Mouse (Mus musculus): ENCODE measurements at regions not wholly inside any gene's neighbourhood (a gene's known extent, or its start where the extent isn't known, plus 50 kb on each side); places are given as distances from the start of the nearest gene placed in this dataset.
"Not testable (repeated sequence)": the region's sequence is repeated elsewhere in the genome, so short reads cannot be mapped to it uniquely, and the experiment has no call there.

DNA sequence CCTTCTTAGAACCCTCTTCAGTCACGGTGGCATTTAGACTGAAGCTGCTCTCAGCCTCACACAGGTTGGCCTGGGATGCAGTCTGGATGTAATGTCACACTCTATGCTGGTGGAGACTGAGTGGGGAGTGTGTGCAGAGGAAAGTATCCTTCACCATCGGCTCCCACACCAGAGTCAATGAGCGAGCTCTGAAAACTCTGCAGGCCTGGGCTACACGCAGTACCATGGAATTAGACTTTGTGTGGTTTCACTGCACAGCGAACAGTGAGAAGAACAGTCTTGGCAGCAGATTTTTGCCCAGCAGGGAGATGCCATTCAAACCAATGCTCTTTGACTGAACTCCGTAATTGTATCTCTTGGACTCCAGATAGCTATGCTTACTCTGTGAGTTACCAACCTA lies 142.8 kb upstream of the Gadl1 start:
- no peak for DNase-seq (ENCODE audit: low spot score in 2 of 2)

DNA sequence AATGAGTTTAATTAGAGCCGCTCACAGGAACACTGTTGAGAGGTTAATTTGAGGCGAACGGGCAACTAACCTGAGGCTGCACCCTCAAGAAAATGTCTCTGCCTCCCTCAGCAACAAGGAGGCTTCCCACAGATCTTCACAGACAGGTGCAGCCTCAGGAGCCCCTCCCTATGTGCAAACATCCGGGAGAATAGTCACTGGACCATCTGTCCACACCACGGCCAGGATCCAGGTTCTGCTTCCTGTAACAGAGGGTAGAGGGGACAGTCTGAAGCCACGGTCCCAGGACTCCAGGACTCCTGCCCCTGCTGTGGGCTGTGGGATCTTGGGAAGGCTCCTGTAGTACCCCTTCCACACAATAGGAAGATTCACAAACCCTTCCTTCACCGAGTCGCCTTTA lies 134.1 kb upstream of the Gadl1 start:
- DNase-seq (ENCODE audit: low spot score in 2 of 2), result no peak

DNA sequence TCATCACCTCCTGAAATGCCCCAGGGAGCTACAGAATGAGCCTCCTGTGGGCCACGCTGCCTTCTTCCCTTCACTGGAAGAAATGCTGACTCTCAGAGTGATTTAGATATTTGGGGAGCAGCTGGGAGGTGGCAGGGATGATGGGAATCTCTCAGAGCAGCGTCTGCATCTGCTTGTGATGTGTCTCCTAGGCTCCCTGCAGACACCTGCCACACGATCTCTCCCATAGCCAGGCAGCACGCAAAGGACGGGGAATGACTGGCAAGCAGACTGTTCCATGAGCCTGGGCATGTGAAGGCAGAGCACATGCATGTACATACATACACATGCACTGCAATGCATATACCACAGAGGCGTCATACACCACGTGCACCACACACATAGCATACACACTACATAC lies 133.4 kb upstream of the Gadl1 start:
- DNase-seq (ENCODE audit: low spot score in 2 of 2), result no peak

DNA sequence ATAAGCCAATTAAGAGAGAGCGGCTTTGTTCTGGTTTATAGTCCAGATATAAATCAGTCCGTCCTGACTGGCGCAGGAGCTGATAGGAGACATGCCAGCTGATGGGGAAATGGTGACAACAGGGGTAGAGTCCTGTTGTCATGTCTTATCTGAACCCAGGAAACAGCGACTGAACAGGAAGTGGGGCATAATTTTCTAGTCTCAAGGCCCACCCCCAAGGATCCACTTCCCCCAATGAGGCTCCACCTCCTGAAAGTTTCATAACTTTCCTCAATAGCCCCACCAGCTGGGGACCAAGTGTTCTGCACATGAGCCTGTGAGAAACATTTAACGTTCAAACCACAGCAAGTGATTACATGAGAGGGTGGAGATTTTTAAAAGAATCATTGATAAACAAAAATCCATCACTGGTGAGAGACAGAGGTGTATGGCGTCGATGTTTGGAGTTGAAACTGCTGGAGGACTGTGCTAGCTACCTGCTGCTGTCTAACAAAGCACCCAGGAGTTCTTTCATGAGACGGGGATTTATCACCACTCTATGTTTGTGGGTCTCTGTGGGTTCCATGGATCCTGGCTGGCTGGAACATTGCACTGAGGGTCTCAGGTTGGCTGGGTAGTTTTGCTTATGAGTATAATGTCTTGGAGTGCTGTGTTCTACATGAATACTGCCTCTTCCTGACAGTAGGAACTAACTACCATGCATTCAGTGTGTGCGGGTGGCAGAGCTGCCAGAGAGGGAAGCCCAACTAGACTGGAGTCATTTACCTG lies 132.0 kb upstream of the Gadl1 start:
- DNase-seq (ENCODE audit: low spot score in 2 of 2), result no peak

DNA sequence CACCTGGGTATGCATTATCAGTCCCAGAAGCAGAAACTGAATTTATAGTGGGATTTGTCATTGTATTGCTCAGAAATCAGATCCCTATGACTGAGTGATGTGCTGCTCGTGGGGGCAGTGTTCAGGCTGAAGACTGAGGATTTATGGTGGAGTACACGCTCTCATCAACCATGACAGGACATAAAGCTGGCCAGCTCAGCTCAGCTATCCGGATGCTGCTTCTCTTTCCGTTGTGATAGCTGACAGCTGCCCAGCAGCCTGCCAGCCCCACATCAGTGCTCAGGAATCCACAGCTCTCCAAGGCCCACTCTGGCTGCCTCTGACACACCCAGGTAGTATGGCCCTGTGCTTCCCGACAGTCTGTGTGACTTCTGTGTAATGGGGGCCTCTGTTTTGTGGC lies 130.4 kb upstream of the Gadl1 start:
- DNase-seq (ENCODE audit: low spot score in 2 of 2), result no peak

DNA sequence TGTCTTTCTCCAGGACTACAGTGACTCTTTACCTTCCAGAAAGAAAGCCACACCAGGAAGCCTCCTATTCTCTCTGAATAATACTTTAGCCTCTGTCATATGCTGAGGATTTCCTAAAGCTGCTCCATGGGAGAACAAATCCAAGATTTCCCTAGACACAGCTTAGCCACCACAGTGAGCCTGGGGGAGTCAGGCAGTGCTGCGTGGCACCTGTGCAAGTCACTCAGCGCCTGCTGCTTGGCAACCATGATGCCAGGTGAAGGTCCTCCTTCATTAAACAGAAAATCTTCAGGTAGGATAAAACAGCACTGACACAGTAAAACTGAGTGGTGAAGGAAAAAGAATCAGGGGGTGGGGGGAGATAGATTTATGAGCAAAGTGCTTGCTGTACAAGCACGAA lies 109.9 kb upstream of the Gadl1 start:
- DNase-seq (ENCODE audit: low spot score in 2 of 2), result no peak

DNA sequence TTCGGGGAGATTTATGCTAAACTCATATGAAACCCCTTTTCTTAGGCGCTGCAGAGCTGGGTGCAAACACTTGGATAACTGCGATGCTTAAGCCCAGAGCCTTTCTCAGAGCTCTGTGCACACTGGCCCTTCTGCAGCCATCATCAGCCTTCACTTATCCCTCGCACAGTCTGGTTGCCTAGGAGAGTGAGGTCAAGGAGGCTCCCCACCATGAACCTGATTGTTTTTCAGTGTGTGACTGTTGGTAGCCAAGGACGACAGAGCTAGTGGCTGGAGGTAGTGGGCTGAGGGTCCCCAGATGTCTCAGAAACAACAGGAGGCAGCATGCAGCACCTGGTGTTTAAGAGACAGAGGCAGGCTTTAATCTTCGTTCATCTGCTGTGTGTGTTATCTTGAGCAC lies 108.6 kb upstream of the Gadl1 start:
- DNase-seq (ENCODE audit: low spot score in 2 of 2), result no peak

DNA sequence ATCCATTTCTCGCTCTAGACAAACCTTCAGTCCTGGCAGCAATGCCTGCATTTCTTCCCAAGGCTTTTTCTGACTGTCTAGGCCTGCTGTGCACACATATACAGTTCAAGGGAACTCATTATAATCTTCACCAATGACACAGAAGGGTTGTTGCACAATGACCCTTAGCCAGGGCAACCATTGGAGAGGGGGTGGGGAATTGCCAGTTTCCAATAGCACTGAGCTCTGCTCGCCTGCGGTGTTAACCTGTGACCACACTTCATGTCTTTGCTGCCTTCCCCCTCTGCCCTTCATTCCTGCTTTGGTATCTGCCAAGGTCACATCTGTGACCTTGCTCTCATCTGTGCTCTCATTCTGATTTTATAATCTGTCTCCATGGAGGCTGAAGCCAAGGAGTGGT lies 106.2 kb upstream of the Gadl1 start:
- DNase-seq (ENCODE audit: low spot score in 2 of 2), result no peak

DNA sequence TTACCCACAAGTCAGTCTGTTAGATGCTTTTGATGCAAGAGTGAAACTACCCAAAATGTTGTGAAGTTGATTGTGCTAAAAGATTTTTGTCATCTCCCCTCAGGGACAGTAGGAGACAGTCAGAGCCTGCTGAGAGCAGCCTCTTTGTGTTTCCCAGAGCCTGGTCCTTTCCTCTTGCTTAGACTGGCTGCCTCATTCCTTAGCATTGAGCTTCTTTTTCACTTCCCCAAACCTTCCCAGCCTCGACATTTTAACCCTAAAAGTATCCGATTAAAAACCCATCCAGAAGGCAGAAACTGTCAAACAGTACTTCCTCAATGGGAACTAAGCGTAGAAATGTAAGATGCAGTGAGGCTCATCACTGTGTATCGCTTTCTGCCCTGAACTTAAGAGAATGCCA lies 104.0 kb upstream of the Gadl1 start:
- no peak for DNase-seq (ENCODE audit: low spot score in 2 of 2)

DNA sequence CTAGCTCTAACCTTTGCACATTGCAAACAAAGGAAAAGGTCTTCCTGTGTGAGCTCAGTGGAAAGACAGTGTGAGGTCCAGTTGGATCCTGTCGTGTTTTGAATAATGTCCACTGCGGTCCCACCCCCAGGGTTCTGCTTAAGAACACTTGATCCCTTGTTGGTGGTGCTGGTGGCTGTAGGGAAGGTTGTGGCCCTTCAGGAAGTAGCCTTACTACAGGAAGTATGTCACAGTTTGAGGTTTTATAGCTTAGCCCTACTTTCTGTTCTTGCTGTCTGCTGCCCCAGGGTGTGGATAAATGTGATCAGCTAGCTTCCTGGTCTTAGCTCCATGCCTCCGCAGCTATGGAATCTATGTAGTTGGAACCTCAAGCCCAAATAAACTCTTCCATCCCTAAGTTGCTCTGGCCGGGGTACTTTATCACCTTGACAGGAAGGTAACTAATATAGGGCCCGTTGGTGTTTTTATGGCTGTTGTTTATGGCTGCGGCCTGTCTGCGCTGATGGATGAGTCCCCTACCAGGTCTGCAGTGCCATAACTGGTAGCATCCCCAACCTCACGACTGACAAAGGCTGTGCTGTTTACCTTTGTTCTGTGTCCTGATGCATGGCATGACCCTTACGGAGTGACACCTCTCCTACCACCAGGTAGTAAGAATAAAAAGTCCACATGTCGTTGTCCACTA lies 103.1 kb upstream of the Gadl1 start:
- no peak for DNase-seq (ENCODE audit: low spot score in 2 of 2)

DNA sequence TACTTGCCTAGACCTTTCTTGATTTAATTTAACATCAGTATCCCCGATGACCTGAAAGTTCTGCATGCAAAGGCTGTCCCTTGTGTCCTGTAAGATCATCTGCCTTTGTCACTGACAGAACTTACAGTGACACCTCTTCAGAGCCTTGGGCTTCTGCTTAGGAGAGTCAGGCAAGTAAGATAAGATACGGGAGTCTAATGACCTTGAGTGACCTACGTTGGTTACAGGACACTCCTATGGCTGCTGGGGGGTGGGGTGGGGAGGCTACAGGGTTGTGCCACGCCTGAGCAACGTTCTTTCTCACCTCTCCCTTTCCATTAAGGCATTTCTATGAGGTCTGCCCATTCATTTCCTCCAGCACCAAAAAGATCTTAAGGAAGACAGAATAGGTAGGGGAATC lies 69.1 kb upstream of the Gadl1 start:
- DNase-seq (ENCODE audit: low spot score in 2 of 2), result no peak

DNA sequence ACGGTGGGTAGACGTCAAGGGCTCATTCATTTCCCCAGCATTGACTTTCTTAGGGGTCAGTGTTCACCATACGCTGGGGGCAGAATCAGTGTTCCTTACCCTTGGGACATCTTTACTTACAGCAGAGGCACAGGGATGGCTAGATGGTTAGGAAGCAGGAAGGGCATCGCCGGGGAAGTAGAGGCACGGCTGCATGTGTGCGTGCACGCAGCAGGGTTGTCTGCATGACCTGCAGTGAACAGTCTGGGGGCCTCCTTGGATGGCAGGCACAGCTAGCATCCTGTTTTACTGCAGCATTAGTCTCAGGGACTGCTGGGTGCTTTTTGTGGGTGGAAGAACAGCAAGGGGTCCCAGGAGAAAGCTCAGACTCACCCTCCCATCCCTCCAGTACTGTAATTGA lies 68.5 kb upstream of the Gadl1 start:
- no peak for DNase-seq (ENCODE audit: low spot score in 2 of 2)

DNA sequence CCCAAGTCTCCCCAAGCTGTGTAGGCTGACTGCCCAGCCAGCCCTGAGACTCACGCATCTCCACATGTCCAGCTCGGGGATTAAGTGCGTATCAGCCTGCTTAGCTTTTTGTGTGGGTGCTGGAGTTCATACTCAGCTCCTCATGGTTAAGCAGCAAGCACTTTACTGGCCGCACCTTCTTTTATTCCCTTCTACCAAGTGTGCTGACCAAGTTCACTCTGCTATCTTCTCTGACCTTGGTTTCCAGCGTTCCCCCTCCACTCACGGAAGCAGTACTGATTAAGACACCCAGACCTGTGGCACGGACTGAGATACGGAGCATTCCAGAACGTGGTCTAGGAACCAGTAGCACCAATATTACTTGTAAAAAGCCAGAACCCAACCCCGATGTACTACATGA lies 67.6 kb upstream of the Gadl1 start:
- no peak for DNase-seq (ENCODE audit: low spot score in 2 of 2)

DNA sequence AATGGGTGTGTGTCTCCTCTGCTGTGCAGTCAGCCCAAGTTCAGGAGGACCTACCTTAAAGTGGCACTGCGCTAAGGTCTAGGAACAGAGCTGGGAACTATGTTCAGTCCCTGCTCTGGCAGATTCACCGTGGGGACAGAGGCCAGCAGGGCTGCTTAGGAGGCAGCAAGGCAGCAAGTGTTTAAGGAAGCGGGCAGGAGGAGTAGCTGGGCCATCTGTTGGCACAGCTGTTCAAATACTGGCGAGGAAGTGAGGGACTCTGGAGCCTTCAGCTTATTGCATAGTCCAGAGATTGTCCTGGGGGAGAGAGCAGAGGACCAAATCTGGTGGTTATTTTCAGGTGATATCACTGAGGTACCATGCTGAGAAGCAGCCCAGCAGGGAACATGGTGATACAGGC lies 64.9 kb upstream of the Gadl1 start:
- no peak for DNase-seq (ENCODE audit: low spot score in 2 of 2)

DNA sequence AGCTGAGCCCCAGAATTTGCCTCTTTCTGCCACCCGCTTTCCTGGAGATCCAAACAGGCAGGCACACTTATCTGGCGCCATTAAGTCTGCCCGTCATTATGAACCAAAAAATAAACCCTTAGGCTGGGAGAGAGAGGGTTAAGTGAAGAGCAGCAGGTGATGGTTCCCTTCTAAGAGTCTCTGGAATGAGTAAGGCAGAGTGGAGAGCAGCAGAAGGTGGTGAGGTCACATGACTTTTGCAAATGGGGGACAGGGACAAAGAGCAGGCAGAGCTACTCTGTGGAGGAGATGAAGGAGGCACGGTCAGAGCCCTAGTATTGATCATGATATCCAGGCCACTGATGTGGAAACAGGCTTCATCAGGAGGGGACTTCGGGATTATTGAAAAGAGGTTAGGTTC lies 64.2 kb upstream of the Gadl1 start:
- DNase-seq (ENCODE audit: low spot score in 2 of 2), result no peak

DNA sequence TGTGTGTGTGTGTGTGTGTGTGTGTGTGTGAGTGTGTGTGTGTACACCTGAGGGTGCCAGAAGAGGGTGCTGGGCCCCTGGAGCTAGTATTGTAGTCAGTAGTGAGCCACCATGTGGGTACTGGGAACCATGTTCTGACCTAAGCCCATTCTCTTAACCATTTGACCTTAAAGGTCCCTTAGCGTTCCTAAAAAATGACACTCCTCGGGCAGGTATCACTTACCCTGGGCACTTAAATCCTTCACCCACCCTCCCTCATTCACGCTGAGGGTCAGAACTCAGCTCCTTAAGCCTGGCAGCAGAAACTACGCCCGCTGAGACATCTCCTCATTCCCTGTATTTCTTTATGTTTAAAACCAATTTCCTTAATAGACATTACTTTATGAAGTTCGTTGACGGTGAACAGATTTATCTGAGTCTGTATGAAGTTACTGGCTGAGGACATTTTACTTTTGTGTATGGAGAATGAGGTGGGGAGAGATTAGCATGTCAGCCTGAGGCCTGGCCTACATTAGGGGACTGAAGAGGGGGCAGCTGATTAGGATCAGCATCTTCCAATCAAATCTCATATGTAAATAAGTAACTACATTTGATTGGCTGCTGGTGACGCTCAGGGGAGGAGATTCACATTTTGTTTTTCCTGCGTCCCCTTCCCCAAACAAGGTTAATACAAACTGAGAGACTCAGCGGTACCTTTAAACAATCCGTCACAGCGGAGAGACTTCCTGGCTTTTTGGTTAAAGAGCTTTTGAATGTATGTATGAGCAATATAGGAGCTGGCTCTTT lies 61.8 kb upstream of the Gadl1 start:
- DNase-seq (ENCODE audit: low spot score in 2 of 2), result no peak

DNA sequence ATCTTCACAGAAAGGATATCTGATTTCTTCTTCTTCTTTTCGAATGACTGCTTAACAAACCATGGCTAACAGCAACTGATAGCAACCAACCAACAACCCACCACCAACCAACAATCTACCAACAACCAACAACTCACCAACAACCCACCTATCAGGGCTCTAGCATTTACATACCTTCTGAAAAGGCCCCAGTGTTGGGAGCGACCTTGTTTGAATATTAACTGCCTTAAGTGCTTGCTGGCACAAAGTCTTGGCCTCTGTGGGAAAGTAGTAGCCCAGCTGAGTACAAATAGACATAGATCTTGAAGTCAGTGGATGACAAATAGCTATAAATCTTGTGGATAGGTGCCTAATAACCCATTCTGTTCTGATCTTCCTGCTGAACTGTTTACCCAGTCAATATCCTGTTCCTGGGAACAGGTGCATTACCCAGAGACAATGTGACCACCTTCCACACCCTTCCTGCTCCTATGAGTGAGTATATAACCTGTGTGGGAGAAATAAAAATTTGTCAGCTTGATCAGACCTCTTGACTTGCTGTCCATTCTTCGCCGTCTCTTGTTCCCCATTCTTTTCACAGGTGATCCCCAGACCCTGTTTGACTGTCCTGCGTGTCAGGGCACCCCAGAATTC lies 55.9 kb upstream of the Gadl1 start:
- DNase-seq (ENCODE audit: low spot score in 2 of 2), result not testable (repeated sequence)

DNA sequence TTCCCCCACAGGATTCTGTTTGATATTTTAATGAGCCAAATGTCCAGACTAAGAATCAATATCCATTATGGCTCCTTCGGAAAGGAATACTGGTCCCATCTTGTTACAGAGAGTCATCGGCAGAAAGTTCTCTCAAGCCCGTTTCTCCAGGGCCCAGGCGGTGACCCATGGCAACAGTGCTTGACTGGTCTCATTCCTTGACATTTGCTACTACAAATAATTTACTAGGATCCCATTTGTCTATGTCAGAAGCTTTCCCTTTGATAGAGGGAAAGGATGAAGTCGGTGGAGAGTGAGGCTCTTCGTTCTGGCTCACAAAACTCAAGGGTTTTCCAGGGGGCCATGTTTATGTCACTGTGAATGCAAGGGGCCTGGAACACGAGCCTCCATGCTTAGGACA lies 52.0 kb upstream of the Gadl1 start:
- no peak for DNase-seq (ENCODE audit: low spot score in 2 of 2)

DNA sequence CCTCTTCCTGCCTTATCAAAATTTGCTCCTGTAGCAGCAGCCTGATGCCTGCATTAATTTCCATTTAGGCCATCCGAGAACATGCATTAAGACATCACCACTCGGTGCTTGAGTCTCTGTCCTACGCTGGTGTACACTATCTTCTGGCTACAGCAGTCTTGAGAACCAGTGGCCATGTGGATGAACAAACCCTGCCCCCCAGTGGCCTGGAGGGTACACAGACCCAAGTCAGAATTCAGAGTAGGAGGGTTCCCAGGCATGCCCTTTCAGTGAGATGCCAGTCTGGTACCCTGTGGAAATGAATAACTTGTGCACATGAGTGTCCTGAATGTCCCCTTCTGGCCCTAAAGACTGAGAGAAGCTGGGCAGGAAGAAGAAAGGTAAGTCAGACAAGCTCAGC lies 50.4 kb upstream of the Gadl1 start:
- DNase-seq (ENCODE audit: low spot score in 2 of 2), result no peak

Measured in layer of hippocampus, postnatal 10 days (tissue).